Mouse (Mus musculus): Measurements from ENCODE around the gene Polr3g. TPM values are rescaled to one million over a fixed set of nuclear protein-coding genes. Genes with fewer than 3 reads are reported as not detected.

Gene Polr3g
- polyA plus RNA-seq, 2 experiments: 6.5 to 11.7 TPM

- H3K4me1 ChIP-seq (replicated peaks; ENCODE audit: control insufficient read depth in 2 of 2, insufficient read depth in 2 of 2, low read length in 1 of 2): peaks cover 17 to 22% of the 10 kb centered on the region in 2 experiments
- no peak for ATAC-seq (ENCODE audit: insufficient read depth)
- peak overlapping the region; percentile 86 for H3K4me2 ChIP-seq (ENCODE audit: low read depth)
- no peak overlapping the region for H3K27ac ChIP-seq
- H3K36me3 ChIP-seq (replicated peaks; ENCODE audit: control insufficient read depth, insufficient read depth, low read depth): no peaks in the 10 kb centered on the region
- peak overlapping the region; percentile 66 to 90; a peak in 3 of 4 replicates for H3K4me3 ChIP-seq (ENCODE audit: insufficient read depth in 1 of 2, low read depth in 2 of 2, low read length in 2 of 2)
- H3K27me3 ChIP-seq (ENCODE audit: control insufficient read depth, insufficient read depth, low read length): no peaks in the 10 kb centered on the region
- peak overlapping the region; percentile 61 for H3K9ac ChIP-seq (replicated peaks)
- no peak for DNase-seq (ENCODE audit: low read depth in 3 of 3, low spot score in 3 of 3)
- WGBS (ENCODE audit: insufficient replicate concordance): 22% methylated on average over 4 of the region's 4 CpGs
- no peaks in the 10 kb centered on the region for H3K9me3 ChIP-seq (ENCODE audit: control insufficient read depth, low read length)
- no peak for TF ChIP-seq CTCF (IDR thresholded peaks at IDR 0.05; ENCODE audit: low read depth)
- no peak for TF ChIP-seq EP300 (IDR thresholded peaks at IDR 0.05; ENCODE audit: low read depth)
Measured at GRCm38 (mm10) chr13:81709805-81710204, 1.0 kb downstream of the Polr3g start.

- H3K36me3 ChIP-seq (replicated peaks; ENCODE audit: control insufficient read depth, insufficient read depth, low read depth): no peaks in the 10 kb centered on the region
- H3K9ac ChIP-seq (replicated peaks): no peak overlapping the region
- H3K27ac ChIP-seq: no peak overlapping the region
- H3K4me3 ChIP-seq (ENCODE audit: insufficient read depth in 1 of 2, low read depth in 2 of 2, low read length in 2 of 2): no peak overlapping the region
- 75% methylated on average over 5 of the region's 5 CpGs for WGBS (ENCODE audit: insufficient replicate concordance)
- H3K4me2 ChIP-seq (ENCODE audit: low read depth): no peak overlapping the region
- H3K9me3 ChIP-seq (ENCODE audit: control insufficient read depth, low read length): no peaks in the 10 kb centered on the region
- TF ChIP-seq CTCF (IDR thresholded peaks at IDR 0.05; ENCODE audit: low read depth) (no peak), EP300 (IDR thresholded peaks at IDR 0.05; ENCODE audit: low read depth) (no peak)
- H3K27me3 ChIP-seq (ENCODE audit: control insufficient read depth, insufficient read depth, low read length): no peaks in the 10 kb centered on the region
- peaks cover 13 to 14% of the 10 kb centered on the region in 2 experiments for H3K4me1 ChIP-seq (replicated peaks; ENCODE audit: control insufficient read depth in 2 of 2, insufficient read depth in 2 of 2, low read length in 1 of 2)
- ATAC-seq (ENCODE audit: insufficient read depth) (no peak), DNase-seq (ENCODE audit: low read depth in 3 of 3, low spot score in 3 of 3) (no peak)
Measured at GRCm38 (mm10) chr13:81706311-81706710, 4.5 kb downstream of the Polr3g start.

GRCm38 (mm10) chr13:81703621-81704020, 7.2 kb downstream of the Polr3g start:
- H3K9ac ChIP-seq (replicated peaks): no peak overlapping the region
- no peaks in the 10 kb centered on the region for H3K36me3 ChIP-seq (replicated peaks; ENCODE audit: control insufficient read depth, insufficient read depth, low read depth)

GRCm38 (mm10) chr13:81703148-81703547, 7.7 kb downstream of the Polr3g start:
- Histone ChIP-seq H3K27me3 (ENCODE audit: control insufficient read depth, insufficient read depth, low read length) (no peaks in the 10 kb centered on the region), H3K27ac (no peak overlapping the region), H3K9ac (replicated peaks) (no peak overlapping the region), H3K4me1 (replicated peaks; ENCODE audit: control insufficient read depth in 2 of 2, insufficient read depth in 2 of 2, low read length in 1 of 2) (peaks cover 0 to 5% of the 10 kb centered on the region in 2 experiments; a peak in 2 of 4 replicates), H3K9me3 (ENCODE audit: control insufficient read depth, low read length) (no peaks in the 10 kb centered on the region), H3K36me3 (replicated peaks; ENCODE audit: control insufficient read depth, insufficient read depth, low read depth) (no peaks in the 10 kb centered on the region), H3K4me2 (ENCODE audit: low read depth) (no peak overlapping the region), H3K4me3 (ENCODE audit: insufficient read depth in 1 of 2, low read depth in 2 of 2, low read length in 2 of 2) (no peak overlapping the region)
- ATAC-seq (ENCODE audit: insufficient read depth) (no peak), DNase-seq (ENCODE audit: low read depth in 3 of 3, low spot score in 3 of 3) (no peak)
- WGBS (ENCODE audit: insufficient replicate concordance): 78% methylated on average over 7 of the region's 7 CpGs
- TF ChIP-seq CTCF (IDR thresholded peaks at IDR 0.05; ENCODE audit: low read depth) (peak; percentile 28), EP300 (IDR thresholded peaks at IDR 0.05; ENCODE audit: low read depth) (no peak)

More at GRCm38 (mm10) chr13:81703621-81704020, 7.2 kb downstream of the Polr3g start:
- Histone ChIP-seq H3K4me1 (replicated peaks; ENCODE audit: control insufficient read depth in 2 of 2, insufficient read depth in 2 of 2, low read length in 1 of 2) (peaks cover 0 to 5% of the 10 kb centered on the region in 2 experiments; a peak in 2 of 4 replicates), H3K27ac (no peak overlapping the region), H3K4me2 (ENCODE audit: low read depth) (no peak overlapping the region), H3K4me3 (ENCODE audit: insufficient read depth in 1 of 2, low read depth in 2 of 2, low read length in 2 of 2) (no peak overlapping the region), H3K27me3 (ENCODE audit: control insufficient read depth, insufficient read depth, low read length) (no peaks in the 10 kb centered on the region), H3K9me3 (ENCODE audit: control insufficient read depth, low read length) (no peaks in the 10 kb centered on the region)
- ATAC-seq (ENCODE audit: insufficient read depth) (no peak), DNase-seq (ENCODE audit: low read depth in 3 of 3, low spot score in 3 of 3) (no peak)
- WGBS (ENCODE audit: insufficient replicate concordance): 81% methylated on average over 9 of the region's 9 CpGs
- TF ChIP-seq CTCF (IDR thresholded peaks at IDR 0.05; ENCODE audit: low read depth) (no peak), EP300 (IDR thresholded peaks at IDR 0.05; ENCODE audit: low read depth) (no peak)

- H3K9ac ChIP-seq (replicated peaks): no peak overlapping the region
- no peak overlapping the region for H3K27ac ChIP-seq
- peaks cover 23 to 24% of the 10 kb centered on the region in 2 experiments for H3K4me1 ChIP-seq (replicated peaks; ENCODE audit: control insufficient read depth in 2 of 2, insufficient read depth in 2 of 2, low read length in 1 of 2)
- H3K27me3 ChIP-seq (ENCODE audit: control insufficient read depth, insufficient read depth, low read length): no peaks in the 10 kb centered on the region
- DNase-seq (ENCODE audit: low read depth in 3 of 3, low spot score in 3 of 3) (no peak), ATAC-seq (ENCODE audit: insufficient read depth) (no peak)
- H3K36me3 ChIP-seq (replicated peaks; ENCODE audit: control insufficient read depth, insufficient read depth, low read depth): no peaks in the 10 kb centered on the region
- no peak overlapping the region for H3K4me2 ChIP-seq (ENCODE audit: low read depth)
- no peaks in the 10 kb centered on the region for H3K9me3 ChIP-seq (ENCODE audit: control insufficient read depth, low read length)
- WGBS (ENCODE audit: insufficient replicate concordance): 89% methylated on average over 12 of the region's 12 CpGs
- no peak overlapping the region for H3K4me3 ChIP-seq (ENCODE audit: insufficient read depth in 1 of 2, low read depth in 2 of 2, low read length in 2 of 2)
- TF ChIP-seq CTCF (IDR thresholded peaks at IDR 0.05; ENCODE audit: low read depth): no peak
- no peak for TF ChIP-seq EP300 (IDR thresholded peaks at IDR 0.05; ENCODE audit: low read depth)
Measured at GRCm38 (mm10) chr13:81694446-81694845, 16.4 kb downstream of the Polr3g start.

Data from liver, embryonic 14.5 days (tissue).